Mouse (Mus musculus) cortical plate, adult 2 months (tissue): ENCODE results near the gene Nos1.

Experiments
- CTCF ChIP-seq: fragments of 200-500 bp; IDR thresholded peaks from 2 replicates; pipeline ENCODE4 v1.5.1; 2011; ENCODE audit warnings: mild to moderate bottlenecking, control low read depth, low read length; ENCODE audit not compliant: insufficient read depth; ENCODE audit errors: extremely low read depth
- POLR2A ChIP-seq: fragments of 200-500 bp; IDR thresholded peaks from 2 replicates; pipeline ENCODE4 v1.6.1; 2011; ENCODE audit warnings: mild to moderate bottlenecking, low read length, control low read depth; ENCODE audit not compliant: insufficient read depth; ENCODE audit errors: extremely low read depth

- TF ChIP-seq CTCF: no peak
- TF ChIP-seq POLR2A: no peak
These were observed 216.7 kb downstream of the Nos1 start for GRCm38 (mm10) chr5:117997434-117997970.
